Mouse (Mus musculus): ENCODE data around the gene Tha1.

Tha1 gene

GRCm38 (mm10) chr11:117880977-117881358, 7.7 kb upstream of the Tha1 start:
- DNase-seq (ENCODE audit: low spot score): no peak

GRCm38 (mm10) chr11:117880336-117880976, 7.2 kb upstream of the Tha1 start:
- no peak for DNase-seq (ENCODE audit: low spot score)

GRCm38 (mm10) chr11:117879676-117880075, 6.4 kb upstream of the Tha1 start:
- DNase-seq (ENCODE audit: low spot score): no peak

- peak; percentile 33 for DNase-seq (ENCODE audit: low spot score)
Measured at GRCm38 (mm10) chr11:117878892-117879291, 5.6 kb upstream of the Tha1 start.

- peak; percentile 69 for DNase-seq (ENCODE audit: low spot score)
Measured at GRCm38 (mm10) chr11:117877917-117878745, 4.8 kb upstream of the Tha1 start.

- no peak for DNase-seq (ENCODE audit: low spot score)
Measured at GRCm38 (mm10) chr11:117875681-117876080, 2.4 kb upstream of the Tha1 start.

- DNase-seq (ENCODE audit: low spot score): no peak
Measured at GRCm38 (mm10) chr11:117874419-117874818, 1.1 kb upstream of the Tha1 start.

GRCm38 (mm10) chr11:117871911-117872584, 1.2 kb downstream of the Tha1 start:
- no peak for DNase-seq (ENCODE audit: low spot score)

- no peak for DNase-seq (ENCODE audit: low spot score)
Measured at GRCm38 (mm10) chr11:117871376-117871775, 1.9 kb downstream of the Tha1 start.

GRCm38 (mm10) chr11:117870688-117871365, 2.5 kb downstream of the Tha1 start:
- DNase-seq (ENCODE audit: low spot score): peak; percentile 82

- no peak for DNase-seq (ENCODE audit: low spot score)
Measured at GRCm38 (mm10) chr11:117865988-117866387, 7.3 kb downstream of the Tha1 start.

- DNase-seq (ENCODE audit: low spot score): no peak
Measured at GRCm38 (mm10) chr11:117864805-117865204, 8.5 kb downstream of the Tha1 start.

- no peak for DNase-seq (ENCODE audit: low spot score)
Measured at GRCm38 (mm10) chr11:117863174-117863856, 10.0 kb downstream of the Tha1 start.

GRCm38 (mm10) chr11:117860601-117861000, 12.7 kb downstream of the Tha1 start, which contains the start of gene Tmem235:
TSS of gene Tmem235 (plus strand) at chr11:117860752.
- DNase-seq (ENCODE audit: low spot score): no peak

GRCm38 (mm10) chr11:117858392-117858791, 14.9 kb downstream of the Tha1 start:
- no peak for DNase-seq (ENCODE audit: low spot score)

GRCm38 (mm10) chr11:117857462-117857861, 15.8 kb downstream of the Tha1 start:
- DNase-seq (ENCODE audit: low spot score): no peak

- no peak for DNase-seq (ENCODE audit: low spot score)
Measured at GRCm38 (mm10) chr11:117855975-117856374, 17.3 kb downstream of the Tha1 start.

- no peak for DNase-seq (ENCODE audit: low spot score)
Measured at GRCm38 (mm10) chr11:117855360-117855759, 17.9 kb downstream of the Tha1 start.

- DNase-seq (ENCODE audit: low spot score): no peak
Measured at GRCm38 (mm10) chr11:117854241-117854640, 19.0 kb downstream of the Tha1 start.

- DNase-seq (ENCODE audit: low spot score): no peak
Measured at GRCm38 (mm10) chr11:117852875-117853274, 20.4 kb downstream of the Tha1 start.

- peak; percentile 97 for DNase-seq (ENCODE audit: low spot score)
Measured at GRCm38 (mm10) chr11:117848985-117849671, 24.2 kb downstream of the Tha1 start, which contains the start of gene Birc5. TSS of gene Birc5 (plus strand) at chr11:117849251.

All from layer of hippocampus, adult 11-12 months (tissue).